Mouse (Mus musculus): ENCODE data around the gene Gabarap.

DNA sequence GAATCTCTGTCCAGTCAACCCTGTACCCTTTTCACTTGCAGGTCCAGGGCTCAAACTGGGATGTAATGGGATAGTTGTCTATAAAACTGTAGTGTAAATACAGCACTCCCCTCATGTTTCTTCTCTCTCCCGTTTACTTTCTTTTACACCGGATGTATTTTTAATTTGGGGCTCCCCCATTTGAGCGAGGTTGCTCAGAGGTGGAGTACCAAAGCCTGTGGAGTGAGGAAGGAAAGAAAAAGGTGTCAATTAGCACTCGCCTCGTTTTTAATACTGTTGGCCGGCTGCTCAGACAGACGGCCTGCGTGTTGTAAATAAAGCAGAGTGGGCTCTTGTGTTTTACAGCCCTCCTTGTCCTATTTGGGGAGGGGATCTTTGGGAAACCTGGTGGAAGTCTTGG lies 8.7 kb downstream of the Gabarap start:
- TF ChIP-seq ZKSCAN1 (IDR thresholded peaks at IDR 0.05; ENCODE audit: borderline replicate concordance, low read depth, low read length) (no peak), JUND (conservative IDR thresholded peaks at IDR 0.05; ENCODE audit: low read depth, low read length) (no peak), NELFE (IDR thresholded peaks at IDR 0.05; ENCODE audit: low read depth, low read length) (no peak), MYC (IDR thresholded peaks at IDR 0.05; ENCODE audit: low read depth, low read length) (no peak), MAX (IDR thresholded peaks at IDR 0.05; ENCODE audit: low read length) (no peak), POLR2AphosphoS2 (IDR thresholded peaks at IDR 0.05; ENCODE audit: low read depth, low read length) (no peak), TCF12 (IDR thresholded peaks at IDR 0.05; ENCODE audit: low read depth, low read length) (no peak), SIN3A (IDR thresholded peaks at IDR 0.05; ENCODE audit: low read length) (no peak)
